Mouse (Mus musculus): ENCODE measurements around the gene Stk17b.

GRCm38 (mm10) chr1:53797811-53798210 is 12.8 kb upstream of the Stk17b start:
- TF ChIP-seq CTCF (IDR thresholded peaks at IDR 0.05; ENCODE audit: low read depth) (no peak), EP300 (optimal IDR thresholded peaks at IDR 0.05) (no peak)
